Mouse (Mus musculus): Measurements from ENCODE around the gene Samd4.

- peak; percentile 52 for TF ChIP-seq CTCF (IDR thresholded peaks at IDR 0.05)
- TF ChIP-seq EP300 (IDR thresholded peaks at IDR 0.05): peak; percentile 83
Observed at GRCm38 (mm10) chr14:46966206-46966605, 83.6 kb downstream of the Samd4 start.
